Mouse (Mus musculus) kidney, adult 2 months (tissue): Measurements from ENCODE around the gene 1700001O22Rik. TPM values are rescaled to one million over a fixed set of nuclear protein-coding genes. Genes with fewer than 3 reads are reported as not detected.

Experiments
- DNase-seq: peaks from one replicate; pipeline ENCODE4 v3.0.0; 2021
- H3K27ac ChIP-seq: fragments of 200-500 bp; 2 replicates; pipeline ENCODE4 v1.5.1; 2012; ENCODE audit warnings: low read depth, low read length, control low read depth, inconsistent platforms; ENCODE audit not compliant: insufficient read depth
- H3K27me3 ChIP-seq: fragments of 200-500 bp; replicated peaks from 2 replicates; pipeline ENCODE4 v1.6.1; 2012; ENCODE audit warnings: mild to moderate bottlenecking, moderate library complexity, low read length, inconsistent platforms; ENCODE audit not compliant: control insufficient read depth, insufficient read depth
- H3K36me3 ChIP-seq: fragments of 200-500 bp; 2 replicates; pipeline ENCODE4 v1.6.1; 2012; ENCODE audit warnings: mild to moderate bottlenecking, moderate library complexity, low read length, inconsistent platforms; ENCODE audit not compliant: control insufficient read depth, insufficient read depth
- H3K4me1 ChIP-seq: fragments of 200-500 bp; 2 replicates; pipeline ENCODE4 v1.6.1; 2011; ENCODE audit warnings: low read length; ENCODE audit not compliant: control insufficient read depth, insufficient read depth
- H3K4me3 ChIP-seq: fragments of 200-500 bp; 2 replicates; pipeline ENCODE4 v1.5.1; 2011; ENCODE audit warnings: mild to moderate bottlenecking, low read depth, low read length, control low read depth; ENCODE audit not compliant: insufficient read depth
- CTCF ChIP-seq: fragments of 200-500 bp; conservative IDR thresholded peaks from 2 replicates; pipeline ENCODE4 v1.5.1; 2011; ENCODE audit warnings: low read depth, mild to moderate bottlenecking, control low read depth, low read length, moderate library complexity, mixed read lengths; ENCODE audit not compliant: insufficient read depth, insufficient read length
- POLR2A ChIP-seq: fragments of 200-500 bp; IDR thresholded peaks from one replicate; pipeline ENCODE4 v1.6.1; 2011; ENCODE audit warnings: low read depth, low read length, control low read depth
- WGBS: fragments of 180-500 bp; shearing (Covaris S2); methylation state at CpG from one replicate; pipeline ENCODE4 v1.1.7; 2018; 5-methylcytosine and 5-hydroxymethylcytosine counted together
- polyA plus RNA-seq: library from polyadenylated mRNA; depleted of rRNA; stranded (reverse); fragments of >200 nt; gene quantifications from 2 replicates; pipeline ENCODE4 v1.2.3, GENCODE M21; 2012

1700001O22Rik gene
- polyA plus RNA-seq, 1 experiment = 1.7 TPM

DNA sequence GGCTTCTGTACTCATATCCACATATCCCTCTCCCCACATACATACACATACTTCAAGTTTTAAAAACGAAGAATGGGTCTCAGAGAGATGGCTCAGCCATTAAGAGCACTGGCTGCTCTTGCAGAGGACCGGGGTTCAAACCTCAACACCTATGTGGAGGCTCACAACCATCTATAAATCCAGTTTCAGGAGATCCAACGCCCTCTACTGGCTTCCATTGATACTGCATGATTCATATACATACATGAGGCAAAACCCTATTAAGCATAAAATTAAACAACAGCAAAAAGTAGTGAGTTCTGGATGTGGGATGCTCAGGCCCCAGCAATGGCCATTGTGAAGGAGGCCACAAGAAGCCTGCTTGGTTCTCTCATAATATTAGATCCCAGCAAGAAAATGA is 27.5 kb downstream of the 1700001O22Rik start:
- 63% methylated on average over 3 of the region's 3 CpGs for WGBS
- TF ChIP-seq POLR2A = no peak
- TF ChIP-seq CTCF = peak; percentile 26
- no peaks in the 10 kb centered on the region for H3K27me3 ChIP-seq
- no peaks in the 10 kb centered on the region for H3K36me3 ChIP-seq
- DNase-seq = no peak
- H3K4me1 ChIP-seq = peaks cover 25% of the 10 kb centered on the region
- H3K4me3 ChIP-seq = no peak overlapping the region
- H3K27ac ChIP-seq = no peak overlapping the region

DNA sequence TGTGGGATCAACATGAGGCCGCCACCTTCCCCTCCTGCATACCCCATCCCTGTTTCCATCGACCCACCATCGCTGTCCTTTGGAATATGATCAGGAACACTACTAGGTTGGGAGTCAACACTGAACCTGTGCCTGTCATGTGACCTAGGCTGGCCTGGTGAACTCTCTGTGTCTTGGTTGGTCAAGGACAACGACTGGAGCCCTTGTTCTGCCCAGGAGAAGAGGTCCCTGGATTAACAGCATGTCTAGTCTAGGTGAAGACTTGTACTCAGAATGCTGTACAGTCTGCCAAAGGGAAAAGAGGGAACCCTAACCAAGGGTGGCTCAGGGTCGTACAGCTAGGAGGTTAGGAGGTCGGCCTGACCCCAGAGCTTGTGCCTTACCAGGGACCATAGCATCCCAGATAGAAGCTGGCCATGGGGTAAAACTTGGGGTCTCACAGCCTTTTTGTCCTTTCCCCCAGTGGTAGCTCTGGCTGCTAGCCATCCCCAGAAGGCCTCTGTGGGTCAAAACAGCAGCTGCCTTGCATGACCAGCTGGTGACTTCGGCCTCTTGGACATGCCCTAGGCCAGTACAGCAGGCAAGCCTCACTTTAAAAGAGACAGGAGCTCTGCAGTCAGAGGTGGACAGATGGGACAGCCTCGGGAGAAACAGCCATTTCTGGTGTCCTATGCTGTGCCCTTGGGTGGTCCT is 30.0 kb downstream of the 1700001O22Rik start:
- no peaks in the 10 kb centered on the region for H3K36me3 ChIP-seq
- no peak overlapping the region for H3K4me3 ChIP-seq

DNA sequence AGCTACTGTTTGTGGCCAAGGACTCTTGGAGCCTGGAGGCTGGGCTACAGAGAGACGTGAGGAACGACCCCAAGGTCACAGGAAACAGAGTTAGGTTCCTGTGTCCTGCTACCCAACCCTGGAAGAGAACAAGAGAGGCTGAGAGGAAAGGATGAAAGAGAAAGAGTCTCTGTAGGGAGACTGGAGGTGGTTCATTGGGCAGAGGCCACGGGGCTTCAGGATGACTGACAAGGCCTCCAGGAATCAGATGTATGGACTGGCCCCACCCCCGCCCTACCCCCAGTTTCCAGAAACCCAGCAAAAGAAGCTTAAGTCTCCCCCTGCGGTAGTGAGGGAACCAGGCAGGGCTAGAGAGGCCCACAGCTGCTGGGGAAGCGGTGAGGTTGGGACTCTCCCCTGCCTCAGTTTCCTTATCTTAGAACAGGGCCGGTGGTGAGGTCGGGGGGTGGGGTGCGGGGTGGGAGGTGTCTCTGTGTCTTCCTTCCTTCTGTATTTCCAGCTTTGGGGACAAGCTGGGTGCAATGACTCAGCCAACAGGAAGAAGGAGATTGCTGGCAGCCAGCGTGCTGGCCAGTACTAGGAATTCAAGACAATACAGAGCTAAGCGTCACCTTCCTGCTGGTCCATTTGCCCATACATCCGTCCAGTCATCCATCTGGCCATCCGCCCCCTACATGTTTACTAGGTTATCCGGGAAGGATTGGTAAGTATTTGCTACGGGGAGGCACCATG is 30.7 kb downstream of the 1700001O22Rik start:
- peak; percentile 82 for DNase-seq
- TF ChIP-seq POLR2A (no peak), CTCF (no peak)
- WGBS = 34% methylated on average over 15 of the region's 15 CpGs
- Histone ChIP-seq H3K4me3 (no peak overlapping the region), H3K36me3 (no peaks in the 10 kb centered on the region), H3K27ac (peak overlapping the region; percentile 100), H3K27me3 (no peaks in the 10 kb centered on the region), H3K4me1 (peaks cover 21% of the 10 kb centered on the region)

More for the DNA sequence above, 30.0 kb downstream of the 1700001O22Rik start:
- Histone ChIP-seq H3K27ac (peak overlapping the region; percentile 67), H3K4me1 (peaks cover 21% of the 10 kb centered on the region), H3K27me3 (no peaks in the 10 kb centered on the region)
- 53% methylated on average over 8 of the region's 8 CpGs for WGBS
- peak; percentile 68 for DNase-seq
- TF ChIP-seq CTCF (no peak), POLR2A (no peak)

DNA sequence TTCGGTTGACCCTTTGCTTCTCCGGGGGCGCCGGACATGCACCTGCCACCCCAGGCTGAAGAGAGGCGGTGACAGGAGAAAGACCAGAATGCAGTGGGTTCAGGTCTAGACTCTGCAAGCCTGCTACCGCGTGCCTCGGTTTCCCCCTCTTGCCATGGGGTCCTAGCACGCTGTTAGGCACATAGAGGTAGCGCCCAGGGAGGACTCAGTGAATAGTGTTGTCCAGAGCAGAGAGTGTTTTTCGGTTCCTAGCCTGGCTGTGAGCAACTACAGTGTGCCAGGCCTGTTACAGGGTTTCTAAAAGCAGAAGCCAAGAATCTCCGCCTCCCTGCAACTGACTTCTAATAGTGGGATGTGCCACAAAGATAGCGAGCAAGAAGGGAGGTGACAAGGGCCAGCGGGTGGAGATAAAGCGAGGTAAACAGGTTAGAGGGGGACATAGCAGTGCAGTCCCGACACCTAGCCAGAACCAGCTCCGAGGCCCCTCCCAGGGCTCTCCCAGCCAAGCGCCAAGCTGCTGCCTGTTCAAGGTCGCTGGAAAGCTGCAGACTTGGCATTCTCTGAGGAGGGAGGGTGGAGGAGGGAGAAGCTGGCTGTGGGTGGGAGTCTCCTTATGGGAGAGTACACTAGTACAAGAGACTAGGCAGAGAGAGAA is 31.5 kb downstream of the 1700001O22Rik start:
- H3K36me3 ChIP-seq = no peaks in the 10 kb centered on the region
- no peak for TF ChIP-seq POLR2A
- no peak for TF ChIP-seq CTCF
- H3K4me3 ChIP-seq = peak overlapping the region; percentile 34
- peak; percentile 94 for DNase-seq
- no peaks in the 10 kb centered on the region for H3K27me3 ChIP-seq
- H3K4me1 ChIP-seq = peaks cover 21% of the 10 kb centered on the region
- peak overlapping the region; percentile 100 for H3K27ac ChIP-seq
- WGBS = 3% methylated on average over 19 of the region's 19 CpGs

DNA sequence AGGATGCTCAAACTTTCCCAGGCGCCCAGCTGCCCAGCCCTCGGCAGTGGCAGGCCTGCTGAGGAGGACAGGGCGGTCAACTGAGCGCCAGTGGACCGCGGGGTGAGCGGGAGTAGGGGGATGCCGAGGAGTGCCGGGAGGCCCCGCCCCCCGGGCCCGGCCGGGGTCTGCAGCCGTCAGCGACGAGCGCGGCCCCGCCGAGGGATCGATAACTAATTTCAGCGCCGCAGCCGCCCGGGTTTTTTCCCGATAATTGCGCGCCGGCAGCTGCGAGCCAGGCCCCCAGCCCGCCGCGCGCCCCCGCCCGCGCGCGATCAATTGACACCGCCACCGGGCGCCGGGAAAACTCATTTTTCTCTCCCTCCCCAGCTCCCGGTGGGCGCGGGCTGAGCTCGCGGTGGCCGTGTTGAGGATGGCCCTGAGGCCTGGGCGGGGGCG is 32.1 kb downstream of the 1700001O22Rik start:
- 2% methylated on average over 48 of the region's 51 CpGs for WGBS
- DNase-seq = no peak
- H3K4me3 ChIP-seq = peak overlapping the region; percentile 34

DNA sequence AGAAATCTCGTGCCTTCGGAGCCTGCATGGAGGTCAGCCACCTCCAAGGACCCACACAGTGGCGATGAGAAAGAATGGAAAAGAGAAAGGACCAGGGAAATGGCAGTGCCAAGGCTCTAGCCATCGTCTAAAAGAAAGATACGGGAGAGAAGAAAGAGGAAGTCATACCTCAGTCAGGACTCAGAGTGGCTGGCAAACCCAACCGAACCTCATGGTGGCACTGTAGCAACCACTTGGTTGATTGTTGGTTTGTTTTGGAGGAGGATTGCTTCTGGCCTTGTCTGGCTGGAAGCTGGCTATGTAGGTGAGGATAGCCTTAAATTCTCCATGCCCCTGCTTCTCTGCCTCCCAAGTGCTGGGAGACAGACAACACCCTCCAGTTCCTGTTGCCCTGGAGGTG is 34.3 kb downstream of the 1700001O22Rik start:
- no peaks in the 10 kb centered on the region for H3K36me3 ChIP-seq
- no peak overlapping the region for H3K4me3 ChIP-seq
- H3K27me3 ChIP-seq = no peaks in the 10 kb centered on the region
- peak; percentile 44 for DNase-seq
- WGBS = 50% methylated on average over 6 of the region's 6 CpGs
- H3K27ac ChIP-seq = no peak overlapping the region
- peak; percentile 59 for TF ChIP-seq CTCF
- TF ChIP-seq POLR2A = no peak
- H3K4me1 ChIP-seq = peaks cover 21% of the 10 kb centered on the region

More for the DNA sequence above, 32.1 kb downstream of the 1700001O22Rik start:
- H3K36me3 ChIP-seq = no peaks in the 10 kb centered on the region
- H3K27ac ChIP-seq = peak overlapping the region; percentile 100
- H3K27me3 ChIP-seq = no peaks in the 10 kb centered on the region
- TF ChIP-seq POLR2A (no peak), CTCF (no peak)
- peaks cover 21% of the 10 kb centered on the region for H3K4me1 ChIP-seq

DNA sequence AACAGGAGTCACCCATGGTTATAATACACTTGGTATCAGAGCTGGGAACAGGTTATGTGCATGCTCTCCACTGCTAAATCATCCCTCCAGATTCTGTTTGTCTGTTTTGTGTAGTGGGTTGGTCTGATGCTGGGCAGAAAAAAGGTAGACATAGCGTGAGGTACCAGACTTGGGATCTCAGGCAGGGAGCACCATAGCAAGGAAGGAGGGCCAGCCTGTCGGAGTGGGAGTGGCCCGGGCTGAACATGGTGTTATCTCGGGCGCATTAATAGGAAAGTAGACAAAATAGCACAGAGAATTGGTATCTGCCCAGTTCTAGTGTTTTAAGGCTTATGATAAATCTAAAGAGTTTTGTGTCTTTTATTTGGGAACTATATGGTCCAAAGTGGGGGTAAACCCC is 34.9 kb downstream of the 1700001O22Rik start:
- no peak for DNase-seq
- Histone ChIP-seq H3K36me3 (no peaks in the 10 kb centered on the region), H3K4me3 (no peak overlapping the region), H3K27me3 (no peaks in the 10 kb centered on the region), H3K4me1 (peaks cover 14% of the 10 kb centered on the region), H3K27ac (no peak overlapping the region)
- TF ChIP-seq CTCF (no peak), POLR2A (no peak)
- 81% methylated on average over 5 of the region's 5 CpGs for WGBS
